Comparison of ENCODE assay signal across 23 mouse cellular contexts in the genomic region with DNA sequence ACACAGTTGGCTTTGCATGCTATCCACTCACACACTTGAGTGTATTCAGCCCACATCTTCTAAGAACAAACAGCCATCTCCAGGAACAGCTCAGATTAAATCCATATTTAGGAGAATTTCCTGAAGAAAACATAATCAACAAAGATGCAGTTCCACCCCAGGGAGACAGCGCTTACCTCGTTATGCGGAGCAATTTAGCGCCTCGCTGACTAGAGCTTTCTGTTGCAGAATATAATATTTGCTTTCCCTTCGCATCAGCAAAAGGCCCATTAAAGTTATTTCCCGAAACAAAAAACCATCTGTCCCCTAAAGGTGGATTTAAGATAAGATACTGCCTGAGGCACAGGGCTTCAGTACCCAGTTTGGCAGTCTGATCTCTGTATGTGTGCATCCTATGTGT.
A peak's percentile ranks its signal among the peaks of the same experiment; 100 is the strongest.
DNase-seq lines count a peak whose midpoint lies in the region; ATAC-seq and TF ChIP-seq lines count a peak whose summit lies in the region.
"Had no signal": no experiment of that assay in that cellular context is flagged by ENCODE, and none has a peak within 500 bp of the region (broad histone marks: within the 10 kb centered on the region; RNA-seq: fewer than 3 reads in every experiment).

No protein-coding gene starts in this region.

- H3K36me3 ChIP-seq in forebrain, postnatal 0 days (ENCODE audit: insufficient read depth), result no peaks in the 10 kb centered on the region
- no peaks in the 10 kb centered on the region for H3K36me3 ChIP-seq in forebrain, embryonic 12.5 days (replicated peaks)
- no peaks in the 10 kb centered on the region for H3K36me3 ChIP-seq in hindbrain, embryonic 16.5 days (ENCODE audit: control insufficient read depth, insufficient read depth, low read length)
- H3K36me3 ChIP-seq in midbrain, postnatal 0 days (ENCODE audit: insufficient read depth, low read length), result no peaks in the 10 kb centered on the region
- H3K36me3 ChIP-seq: kidney, embryonic 15.5 days had no signal

- no peak for TF ChIP-seq CTCF in forebrain, postnatal 0 days (IDR thresholded peaks at IDR 0.05; ENCODE audit: low read depth)
- TF ChIP-seq CTCF in brain, embryonic 14.5 days (IDR thresholded peaks at IDR 0.05; ENCODE audit: borderline replicate concordance, extremely low read depth, insufficient read depth, insufficient read length), result no peak
- TF ChIP-seq CTCF in midbrain, postnatal 0 days (IDR thresholded peaks at IDR 0.05), result no peak
- TF ChIP-seq CTCF in lung, adult 2 months (IDR thresholded peaks at IDR 0.05; ENCODE audit: insufficient read depth, low read length), result no peak

- H3K9ac ChIP-seq in forebrain, postnatal 0 days, result no peak overlapping the region
- no peak overlapping the region for H3K9ac ChIP-seq in forebrain, embryonic 12.5 days
- no peak overlapping the region for H3K9ac ChIP-seq in hindbrain, embryonic 16.5 days (ENCODE audit: low read depth, low read length)
- H3K9ac ChIP-seq in midbrain, postnatal 0 days (replicated peaks; ENCODE audit: low read length, poor library complexity, severe bottlenecking), result no peak overlapping the region
- H3K9ac ChIP-seq: kidney, embryonic 15.5 days had no signal

- no peaks in the 10 kb centered on the region for H3K27me3 ChIP-seq in forebrain, postnatal 0 days (ENCODE audit: insufficient read depth, low read length)
- no peaks in the 10 kb centered on the region for H3K27me3 ChIP-seq in forebrain, embryonic 12.5 days
- no peaks in the 10 kb centered on the region for H3K27me3 ChIP-seq in hindbrain, embryonic 16.5 days (replicated peaks; ENCODE audit: control insufficient read depth, insufficient read depth, low read length)
- no peaks in the 10 kb centered on the region for H3K27me3 ChIP-seq in midbrain, postnatal 0 days (ENCODE audit: insufficient read depth, low read length)
- H3K27me3 ChIP-seq: kidney, embryonic 15.5 days had no signal

- WGBS in forebrain, postnatal 0 days, result 38% methylated on average over 7 of the region's 7 CpGs
- 69% methylated on average over 7 of the region's 7 CpGs for WGBS in forebrain, embryonic 12.5 days
- WGBS in hindbrain, embryonic 16.5 days, result 55% methylated on average over 7 of the region's 7 CpGs
- 49% methylated on average over 7 of the region's 7 CpGs for WGBS in midbrain, postnatal 0 days
- WGBS in lung, adult 2 months, result 86% methylated on average over 7 of the region's 7 CpGs

- H3K9me3 ChIP-seq in forebrain, postnatal 0 days (ENCODE audit: low read length), result no peaks in the 10 kb centered on the region
- H3K9me3 ChIP-seq in forebrain, embryonic 12.5 days, result no peaks in the 10 kb centered on the region
- no peaks in the 10 kb centered on the region for H3K9me3 ChIP-seq in hindbrain, embryonic 16.5 days (ENCODE audit: control insufficient read depth, low read length)
- no peaks in the 10 kb centered on the region for H3K9me3 ChIP-seq in midbrain, postnatal 0 days (ENCODE audit: low read length)
- H3K9me3 ChIP-seq: kidney, embryonic 15.5 days had no signal

- peak; percentile 21 for DNase-seq in forebrain, postnatal 0 days
- DNase-seq in brain, embryonic 14.5 days (ENCODE audit: low read depth), result peak; percentile 66
- DNase-seq in midbrain, postnatal 0 days (ENCODE audit: low spot score), result peak; percentile 69
- no peak for DNase-seq in lung, adult 2 months
- DNase-seq in adrenal gland, adult 18-20 months (ENCODE audit: low spot score in 2 of 2), result no peak
- DNase-seq: adrenal gland, adult 2 months; B cell, adult 2 months; cerebellum, adult 9-10 months; gastrocnemius, postnatal 14 days; heart, adult 2 months; heart, postnatal 4 days; kidney, postnatal 4 days; layer of hippocampus, adult 9-11 months; lung, adult 18-20 months; thymus, adult 18-20 months; thymus, postnatal 4 days had no signal

- no peaks in the 10 kb centered on the region for H3K4me1 ChIP-seq in forebrain, postnatal 0 days (ENCODE audit: insufficient read depth)
- 0 out of 2 replicates have a peak, but pooled peaks cover 4% of the 10 kb centered on the region for H3K4me1 ChIP-seq in forebrain, embryonic 12.5 days
- peaks cover 2% of the 10 kb centered on the region for H3K4me1 ChIP-seq in hindbrain, embryonic 16.5 days (ENCODE audit: control insufficient read depth, insufficient read depth, low read depth, low read length)
- H3K4me1 ChIP-seq in midbrain, postnatal 0 days (ENCODE audit: insufficient read depth, low read length), result no peaks in the 10 kb centered on the region
- no peaks in the 10 kb centered on the region for H3K4me1 ChIP-seq in lung, adult 2 months (ENCODE audit: control insufficient read depth, insufficient read depth, low read length)

- no peak overlapping the region for H3K4me2 ChIP-seq in forebrain, postnatal 0 days (ENCODE audit: low read depth)
- no peak overlapping the region for H3K4me2 ChIP-seq in forebrain, embryonic 12.5 days
- no peak overlapping the region for H3K4me2 ChIP-seq in hindbrain, embryonic 16.5 days (ENCODE audit: low read length)
- no peak overlapping the region for H3K4me2 ChIP-seq in midbrain, postnatal 0 days (ENCODE audit: low read depth, low read length, poor library complexity, severe bottlenecking)
- H3K4me2 ChIP-seq: kidney, embryonic 15.5 days; liver, embryonic 11.5 days had no signal

- TF ChIP-seq POLR2A in brain, embryonic 14.5 days (IDR thresholded peaks at IDR 0.05; ENCODE audit: borderline replicate concordance, extremely low read depth, insufficient read depth, insufficient read length, poor library complexity, severe bottlenecking), result no peak
- TF ChIP-seq POLR2A in lung, adult 2 months (IDR thresholded peaks at IDR 0.05; ENCODE audit: borderline replicate concordance, extremely low read depth, low read depth, low read length), result no peak

- H3K4me3 ChIP-seq in forebrain, postnatal 0 days (ENCODE audit: low read depth, low read length), result no peak overlapping the region
- H3K4me3 ChIP-seq in forebrain, embryonic 12.5 days (replicated peaks), result no peak overlapping the region
- no peak overlapping the region for H3K4me3 ChIP-seq in hindbrain, embryonic 16.5 days (ENCODE audit: low read length)
- H3K4me3 ChIP-seq in midbrain, postnatal 0 days (ENCODE audit: low read depth, low read length), result no peak overlapping the region
- H3K4me3 ChIP-seq in lung, adult 2 months (replicated peaks; ENCODE audit: extremely low read depth, low read depth, low read length), result no peak overlapping the region
- H3K4me3 ChIP-seq: erythroblast, embryonic 14.5 days; heart, adult 2 months; kidney, embryonic 15.5 days; megakaryocyte, embryonic 14.5 days had no signal

- no peak overlapping the region for H3K27ac ChIP-seq in forebrain, postnatal 0 days (ENCODE audit: low read depth, low read length)
- H3K27ac ChIP-seq in forebrain, embryonic 12.5 days, result no peak overlapping the region
- peak overlapping the region; percentile 49 for H3K27ac ChIP-seq in hindbrain, embryonic 16.5 days (ENCODE audit: low read depth, low read length)
- no peak overlapping the region for H3K27ac ChIP-seq in midbrain, postnatal 0 days (ENCODE audit: low read depth, low read length)
- H3K27ac ChIP-seq: heart, adult 2 months; kidney, embryonic 15.5 days had no signal

- peak; percentile 27; the same call in 1 of the 2 replicates for ATAC-seq in forebrain, postnatal 0 days
- no peak for ATAC-seq in forebrain, embryonic 12.5 days (ENCODE audit: low FRiP score)
- ATAC-seq in hindbrain, embryonic 16.5 days, result peak; percentile 9; the same call in 1 of the 2 replicates
- peak; percentile 44; the same call in 1 of the 2 replicates for ATAC-seq in midbrain, postnatal 0 days (ENCODE audit: low FRiP score)
- ATAC-seq: intestine, postnatal 0 days had no signal

Comparison
In these comparisons a context has a peak if more than half of its experiments do, and no peak if none do; other contexts are left out.
1. DNase-seq: peak in forebrain, postnatal 0 days (single experiment), brain, embryonic 14.5 days (single experiment) and midbrain, postnatal 0 days (single experiment); none in lung, adult 2 months (single experiment) and adrenal gland, adult 18-20 months (0 of 2).